Mouse (Mus musculus) heart, embryonic 12.5 days (tissue): ENCODE results near the gene Ogn. TPM values are rescaled to one million over a fixed set of nuclear protein-coding genes. Genes with fewer than 3 reads are reported as not detected.

ENCODE experiments used
- ATAC-seq: fragments of 200-750 bp; cut with Nextera tagmentation; 2 replicates; pipeline ENCODE4 v1.8.0; 2017; ENCODE audit warnings: moderate TSS enrichment, moderate library complexity; ENCODE audit not compliant: insufficient number of reproducible peaks, low FRiP score
- H3K27ac ChIP-seq: fragments of 300-500 bp; sonication (generic); 2 replicates; pipeline ENCODE4 v1.5.1; 2016; ENCODE audit warnings: mild to moderate bottlenecking, moderate library complexity; ENCODE audit not compliant: poor library complexity, severe bottlenecking
- H3K27me3 ChIP-seq: fragments of 300-500 bp; sonication (generic); replicated peaks from 2 replicates; pipeline ENCODE4 v1.6.1; 2016; ENCODE audit warnings: mild to moderate bottlenecking, moderate library complexity
- H3K36me3 ChIP-seq: fragments of 300-500 bp; sonication (generic); 2 replicates; pipeline ENCODE4 v1.6.1; 2016; ENCODE audit warnings: mild to moderate bottlenecking, moderate library complexity
- H3K4me1 ChIP-seq: fragments of 300-500 bp; sonication (generic); replicated peaks from 2 replicates; pipeline ENCODE4 v1.6.1; 2016; ENCODE audit warnings: mild to moderate bottlenecking
- H3K4me2 ChIP-seq: fragments of 300-500 bp; sonication (generic); 2 replicates; pipeline ENCODE4 v1.6.1; 2016; ENCODE audit warnings: mild to moderate bottlenecking, moderate library complexity
- H3K4me3 ChIP-seq: fragments of 300-500 bp; sonication (generic); 2 replicates; pipeline ENCODE4 v1.5.1; 2016; ENCODE audit warnings: mild to moderate bottlenecking
- H3K9ac ChIP-seq: fragments of 300-500 bp; sonication (generic); 2 replicates; pipeline ENCODE4 v1.6.1; 2016; ENCODE audit warnings: mild to moderate bottlenecking, moderate library complexity
- H3K9me3 ChIP-seq: fragments of 300-500 bp; sonication (generic); replicated peaks from 2 replicates; pipeline ENCODE4 v1.6.1; 2016; ENCODE audit warnings: mild to moderate bottlenecking, moderate library complexity
- WGBS: fragments of 180-500 bp; shearing (Covaris S2); methylation state at CpG from one replicate; pipeline ENCODE4 v1.1.7; 2016; 5-methylcytosine and 5-hydroxymethylcytosine counted together
- polyA plus RNA-seq: library from polyadenylated mRNA; unstranded; fragments of >200 nt; fragmentation: Nextera tagmentation; extraction: Ambion mirVana; gene quantifications from 2 replicates; pipeline ENCODE4 v1.2.1, GENCODE M21; 2016

The Ogn gene
- polyA plus RNA-seq, 1 experiment from 2014 or later = 10.6 TPM

- ATAC-seq = no peak
- 0 out of 2 replicates have a peak, but pooled peaks cover 4% of the 10 kb centered on the region for H3K36me3 ChIP-seq
- H3K27ac ChIP-seq = no peak overlapping the region
- no peaks in the 10 kb centered on the region for H3K4me1 ChIP-seq
- H3K9me3 ChIP-seq = no peaks in the 10 kb centered on the region
- no peak overlapping the region for H3K4me2 ChIP-seq
- no peak overlapping the region for H3K4me3 ChIP-seq
- H3K9ac ChIP-seq = no peak overlapping the region
- H3K27me3 ChIP-seq = no peaks in the 10 kb centered on the region
Measured at GRCm38 (mm10) chr13:49603603-49604002, 4.2 kb upstream of the Ogn start.

GRCm38 (mm10) chr13:49608589-49609322 lies 910 bp downstream of the Ogn start:
- 67% methylated on average over 4 of the region's 4 CpGs for WGBS
- no peaks in the 10 kb centered on the region for H3K4me1 ChIP-seq
- H3K27me3 ChIP-seq = no peaks in the 10 kb centered on the region
- no peaks in the 10 kb centered on the region for H3K9me3 ChIP-seq
- H3K4me2 ChIP-seq = no peak overlapping the region
- H3K36me3 ChIP-seq = no peaks in the 10 kb centered on the region
- ATAC-seq = no peak
- H3K9ac ChIP-seq = no peak overlapping the region
- H3K4me3 ChIP-seq = no peak overlapping the region
- H3K27ac ChIP-seq = no peak overlapping the region

- Histone ChIP-seq H3K27me3 (no peaks in the 10 kb centered on the region), H3K27ac (no peak overlapping the region), H3K4me2 (no peak overlapping the region), H3K4me1 (no peaks in the 10 kb centered on the region), H3K9me3 (no peaks in the 10 kb centered on the region), H3K36me3 (no peaks in the 10 kb centered on the region), H3K4me3 (no peak overlapping the region), H3K9ac (no peak overlapping the region)
- no peak for ATAC-seq
- 73% methylated on average over 3 of the region's 3 CpGs for WGBS
Measured at GRCm38 (mm10) chr13:49617021-49617420, 9.2 kb downstream of the Ogn start.

- Histone ChIP-seq H3K9ac (no peak overlapping the region), H3K36me3 (no peaks in the 10 kb centered on the region), H3K27ac (no peak overlapping the region), H3K4me3 (no peak overlapping the region), H3K4me1 (no peaks in the 10 kb centered on the region), H3K27me3 (no peaks in the 10 kb centered on the region), H3K4me2 (no peak overlapping the region), H3K9me3 (no peaks in the 10 kb centered on the region)
- ATAC-seq = no peak
Measured at GRCm38 (mm10) chr13:49618365-49618764, 10.5 kb downstream of the Ogn start.

- Histone ChIP-seq H3K9me3 (no peaks in the 10 kb centered on the region), H3K27ac (no peak overlapping the region), H3K4me2 (no peak overlapping the region), H3K4me3 (no peak overlapping the region), H3K27me3 (no peaks in the 10 kb centered on the region), H3K4me1 (no peaks in the 10 kb centered on the region), H3K9ac (no peak overlapping the region), H3K36me3 (no peaks in the 10 kb centered on the region)
- WGBS = 76% methylated on average over 1 of the region's 1 CpGs
- ATAC-seq = no peak
Measured at GRCm38 (mm10) chr13:49623216-49623615, 15.4 kb downstream of the Ogn start.

- H3K4me2 ChIP-seq = no peak overlapping the region
Measured at GRCm38 (mm10) chr13:49628167-49628566, 20.3 kb downstream of the Ogn start.

GRCm38 (mm10) chr13:49629076-49629475 lies 21.2 kb downstream of the Ogn start:
- Histone ChIP-seq H3K4me2 (no peak overlapping the region), H3K36me3 (no peaks in the 10 kb centered on the region), H3K4me3 (no peak overlapping the region), H3K9ac (no peak overlapping the region), H3K9me3 (no peaks in the 10 kb centered on the region), H3K27ac (no peak overlapping the region), H3K27me3 (no peaks in the 10 kb centered on the region), H3K4me1 (no peaks in the 10 kb centered on the region)
- ATAC-seq = no peak
- WGBS = 80% methylated on average over 2 of the region's 2 CpGs

More at GRCm38 (mm10) chr13:49628167-49628566, 20.3 kb downstream of the Ogn start:
- ATAC-seq = no peak
- no peak overlapping the region for H3K4me3 ChIP-seq
- no peaks in the 10 kb centered on the region for H3K9me3 ChIP-seq
- H3K4me1 ChIP-seq = no peaks in the 10 kb centered on the region
- H3K9ac ChIP-seq = no peak overlapping the region
- H3K36me3 ChIP-seq = no peaks in the 10 kb centered on the region
- no peak overlapping the region for H3K27ac ChIP-seq
- no peaks in the 10 kb centered on the region for H3K27me3 ChIP-seq

- Histone ChIP-seq H3K4me3 (no peak overlapping the region), H3K9me3 (no peaks in the 10 kb centered on the region), H3K4me1 (no peaks in the 10 kb centered on the region; the same call in 1 of the 2 replicates), H3K9ac (no peak overlapping the region), H3K27ac (no peak overlapping the region), H3K36me3 (peaks cover 13% of the 10 kb centered on the region), H3K4me2 (no peak overlapping the region), H3K27me3 (no peaks in the 10 kb centered on the region)
- WGBS = 94% methylated on average over 2 of the region's 2 CpGs
- ATAC-seq = no peak
Measured at GRCm38 (mm10) chr13:49639965-49640364, 32.1 kb downstream of the Ogn start.

- H3K4me1 ChIP-seq = no peaks in the 10 kb centered on the region; the same call in 1 of the 2 replicates
- H3K36me3 ChIP-seq = peaks cover 9% of the 10 kb centered on the region
- H3K4me3 ChIP-seq = no peak overlapping the region
- WGBS = 70% methylated on average over 6 of the region's 6 CpGs
- H3K4me2 ChIP-seq = no peak overlapping the region
- H3K27ac ChIP-seq = no peak overlapping the region
- no peaks in the 10 kb centered on the region for H3K27me3 ChIP-seq
- H3K9me3 ChIP-seq = no peaks in the 10 kb centered on the region
- ATAC-seq = no peak
- H3K9ac ChIP-seq = no peak overlapping the region
Measured at GRCm38 (mm10) chr13:49642650-49643049, 34.8 kb downstream of the Ogn start.

- H3K9me3 ChIP-seq = no peaks in the 10 kb centered on the region
Measured at GRCm38 (mm10) chr13:49643669-49644362, 36.0 kb downstream of the Ogn start.

GRCm38 (mm10) chr13:49644731-49645529 lies 37.1 kb downstream of the Ogn start:
- Histone ChIP-seq H3K27me3 (no peaks in the 10 kb centered on the region), H3K4me3 (no peak overlapping the region), H3K27ac (peak overlapping the region; percentile 44; the same call in 1 of the 2 replicates), H3K9ac (no peak overlapping the region), H3K4me2 (no peak overlapping the region), H3K36me3 (peaks cover 3% of the 10 kb centered on the region; the same call in 1 of the 2 replicates), H3K4me1 (no peaks in the 10 kb centered on the region; the same call in 1 of the 2 replicates), H3K9me3 (no peaks in the 10 kb centered on the region)
- 68% methylated on average over 2 of the region's 2 CpGs for WGBS
- ATAC-seq = no peak

More at GRCm38 (mm10) chr13:49643669-49644362, 36.0 kb downstream of the Ogn start:
- Histone ChIP-seq H3K9ac (no peak overlapping the region), H3K4me2 (no peak overlapping the region), H3K27ac (no peak overlapping the region), H3K36me3 (peaks cover 7% of the 10 kb centered on the region; the same call in 1 of the 2 replicates), H3K4me1 (no peaks in the 10 kb centered on the region; the same call in 1 of the 2 replicates), H3K27me3 (no peaks in the 10 kb centered on the region), H3K4me3 (no peak overlapping the region)
- ATAC-seq = no peak
